Mouse (Mus musculus): ENCODE data around the gene Zfp867.

- TF ChIP-seq CTCF (conservative IDR thresholded peaks at IDR 0.05; ENCODE audit: low read length) (no peak), POU5F1 (IDR thresholded peaks at IDR 0.05; ENCODE audit: borderline replicate concordance, low read length) (no peak)
These were observed 13.3 kb downstream of the Zfp867 start for GRCm38 (mm10) chr11:59458973-59459372.

Measured in E14TG2a.4 (cell line).